Mouse (Mus musculus) inflammation-experienced regulatory T-cells, adult 16 weeks (primary cell): Measurements from ENCODE around the gene Ms4a7. TPM values are rescaled to one million over a fixed set of nuclear protein-coding genes. Genes with fewer than 3 reads are reported as not detected.

ENCODE experiments used
- polyA plus RNA-seq: library from polyadenylated mRNA; unstranded; fragments of 100-300 nt; shearing (Covaris generic); gene quantifications from one replicate; pipeline ENCODE4 v1.2.1, GENCODE M21; 2017

The Ms4a7 gene
- polyA plus RNA-seq = 0.67 TPM

GRCm38 (mm10) chr19:11335932-11336331, at the start of gene Ms4a7:
Gene Ms4a7 (minus strand): TSS chr19:11336146.

GRCm38 (mm10) chr19:11375273-11375672, 39.3 kb upstream of the Ms4a7 start, which contains the start of gene Ms4a4a:
Gene Ms4a4a (plus strand): TSS chr19:11375523.

GRCm38 (mm10) chr19:11314354-11314753, 21.6 kb downstream of the Ms4a7 start, which contains the start of gene Ms4a14:
Gene Ms4a14 (minus strand): TSS chr19:11314454.

GRCm38 (mm10) chr19:11283773-11284172, 52.2 kb downstream of the Ms4a7 start, which contains the start of gene Ms4a5:
Gene Ms4a5 (minus strand): TSS chr19:11283873.

Other genes with a start within 250 kb of the Ms4a7 start
- gene 1700017D01Rik, start 205.3 kb downstream of the Ms4a7 start, polyA plus RNA-seq = not detected
- not detected for gene 1700025F22Rik, start 170.8 kb downstream of the Ms4a7 start, polyA plus RNA-seq
- gene Ms4a13, start 139.4 kb downstream of the Ms4a7 start, polyA plus RNA-seq = not detected
- gene Ms4a12, start 103.7 kb downstream of the Ms4a7 start, polyA plus RNA-seq = not detected
- 4.5 TPM for gene Ms4a1, start 69.9 kb downstream of the Ms4a7 start, polyA plus RNA-seq
- not detected for gene Ms4a5, start 52.3 kb downstream of the Ms4a7 start, polyA plus RNA-seq
- gene Ms4a14, start 21.7 kb downstream of the Ms4a7 start, polyA plus RNA-seq = 0.07 TPM
- gene Ms4a4a, start 39.4 kb upstream of the Ms4a7 start, polyA plus RNA-seq = 0.72 TPM
- gene Ms4a4c, start 68.6 kb upstream of the Ms4a7 start, polyA plus RNA-seq = 62.6 TPM
- 3,373 TPM for gene Ms4a4b, start 107.4 kb upstream of the Ms4a7 start, polyA plus RNA-seq
- 18.7 TPM for gene Ms4a6c, start 133.2 kb upstream of the Ms4a7 start, polyA plus RNA-seq
- 313 TPM for gene Gm8369, start 149.8 kb upstream of the Ms4a7 start, polyA plus RNA-seq
- gene Ms4a6b, start 180.4 kb upstream of the Ms4a7 start, polyA plus RNA-seq = 1,060 TPM
- 4.3 TPM for gene Ms4a4d, start 200.7 kb upstream of the Ms4a7 start, polyA plus RNA-seq